Mouse (Mus musculus) heart, adult 11 months (tissue): ENCODE measurements at regions not wholly inside any gene's neighbourhood (a gene's known extent, or its start where the extent isn't known, plus 50 kb on each side); places are given as distances from the start of the nearest gene placed in this dataset.

Source experiments
- DNase-seq: peaks from one replicate; pipeline ENCODE4 v3.0.0; 2022

DNA sequence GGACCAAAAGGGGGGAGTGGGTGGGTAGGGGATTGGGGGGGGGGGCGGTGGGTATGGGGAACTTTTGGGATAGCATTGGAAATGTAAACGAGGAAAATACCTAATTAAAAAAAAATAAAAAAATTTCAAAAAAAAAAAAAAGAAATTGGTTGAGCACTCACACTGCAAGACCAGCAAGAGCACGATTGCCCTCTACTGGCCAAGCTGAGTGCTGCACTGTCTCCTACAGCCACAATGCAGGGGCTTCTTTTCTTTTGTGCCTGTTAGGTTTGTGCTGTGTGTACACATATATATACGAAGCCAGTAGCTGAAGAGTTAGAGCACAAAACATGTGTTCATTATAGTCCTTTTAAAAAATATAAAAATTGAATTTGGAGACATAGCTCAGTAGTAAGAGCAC lies 55.6 kb downstream of the Mup20 start:
- DNase-seq, result peak; percentile 72

DNA sequence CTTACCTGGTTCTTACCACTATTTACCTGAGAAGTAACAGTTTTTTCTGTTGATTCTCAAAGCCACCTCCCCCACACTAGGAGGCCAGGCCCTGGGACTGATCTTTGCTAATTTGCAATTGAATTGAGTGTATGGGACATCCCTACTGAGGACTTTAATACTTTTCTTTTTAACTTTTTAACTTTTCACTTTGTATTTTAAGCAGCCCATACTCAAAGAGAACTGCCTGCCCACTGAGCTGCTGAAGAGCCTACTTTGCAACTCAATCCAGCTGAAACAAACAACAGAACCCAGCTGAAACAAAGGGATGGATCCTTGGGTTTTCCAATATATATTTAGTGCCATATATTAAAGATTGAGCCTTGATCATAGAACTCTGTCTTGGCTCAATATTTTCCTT lies 64.0 kb downstream of the Mup20 start:
- DNase-seq, result peak; percentile 35

DNA sequence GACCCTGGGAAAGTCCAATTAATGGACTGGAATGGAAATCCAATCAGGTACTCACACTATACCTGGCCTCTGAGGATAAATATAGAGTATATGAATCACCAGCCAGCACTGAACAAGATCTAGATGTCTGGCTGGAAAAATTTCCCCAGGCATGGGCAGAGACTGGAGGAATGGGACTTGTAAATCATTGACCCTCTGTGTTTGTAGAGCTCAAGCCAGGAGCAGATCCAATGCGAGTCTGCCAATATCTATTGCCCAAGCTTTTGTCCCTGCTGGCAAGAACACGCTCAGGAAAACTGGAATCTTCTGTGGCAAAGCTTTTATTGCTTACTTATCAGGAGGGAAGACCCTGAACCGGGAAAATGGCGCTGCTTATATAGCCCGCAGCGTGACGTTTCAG lies 77.8 kb downstream of the Mup20 start:
- DNase-seq, result no peak

GRCm38 (mm10) chr4:61973236-61973635 lies 80.7 kb downstream of the Mup20 start:
- peak; percentile 48 for DNase-seq

DNA sequence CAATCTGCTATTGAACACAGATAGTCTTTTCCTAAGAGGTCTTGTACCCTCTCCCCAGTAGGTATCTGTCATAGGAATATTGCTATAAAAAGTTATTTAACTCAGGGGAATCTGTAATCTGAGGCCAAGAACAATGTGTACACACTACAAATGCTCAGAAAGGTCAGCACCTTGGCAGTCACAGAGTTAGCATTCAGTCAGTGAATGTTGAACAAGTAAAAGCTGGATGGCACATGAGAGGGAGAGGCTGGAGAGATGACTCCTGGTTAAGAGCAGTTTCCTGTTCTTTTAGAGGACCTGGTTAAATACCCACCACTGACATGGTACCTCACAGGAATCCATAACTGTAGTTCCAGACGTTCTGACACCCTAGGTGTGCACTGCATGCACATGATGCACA lies 84.3 kb downstream of the Mup20 start:
- peak; percentile 59 for DNase-seq

DNA sequence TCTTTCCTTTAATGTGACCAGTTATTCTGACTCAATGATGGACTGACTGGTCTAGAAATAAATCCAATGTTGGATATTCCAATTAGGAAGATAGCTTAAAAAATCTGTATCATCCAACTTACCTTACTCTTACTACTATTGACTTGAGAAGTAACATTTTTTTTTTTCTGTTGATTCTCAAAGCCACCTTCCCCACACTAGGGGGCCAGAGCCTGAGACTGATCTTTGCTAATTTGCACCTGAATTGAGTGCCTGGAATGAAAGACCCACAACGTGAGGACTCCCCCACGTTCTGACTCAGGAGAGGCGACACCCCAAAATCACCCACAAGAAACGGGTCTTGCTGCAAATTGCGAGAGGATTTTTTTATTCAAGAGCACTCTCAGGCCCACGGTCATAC lies 86.3 kb downstream of the Mup20 start:
- peak; percentile 65 for DNase-seq

DNA sequence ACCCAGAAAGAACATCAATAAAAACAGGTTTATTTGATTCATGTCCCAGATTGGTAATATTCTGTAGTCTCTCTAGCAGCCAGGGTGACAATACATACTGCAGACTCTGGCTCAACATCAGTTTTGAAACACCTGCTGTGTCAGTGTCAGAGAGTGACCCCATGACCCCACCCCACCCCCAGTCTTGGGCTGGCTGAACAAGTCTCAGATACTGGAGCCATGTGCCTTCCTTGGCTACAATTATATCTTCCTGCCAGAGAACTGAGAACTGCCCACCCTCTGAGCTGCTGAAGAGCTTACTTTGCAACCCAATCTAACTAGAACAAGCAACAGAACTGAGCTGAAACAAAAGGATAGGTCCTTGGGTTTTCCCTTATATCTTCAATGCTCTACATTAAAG lies 91.6 kb downstream of the Mup20 start:
- DNase-seq, result no peak
